Mouse (Mus musculus) kidney, adult 11 months (tissue): ENCODE measurements around the gene Immp2l.

Source experiments
- DNase-seq: peaks from one replicate; pipeline ENCODE4 v3.0.0; 2022

The Immp2l gene

DNA sequence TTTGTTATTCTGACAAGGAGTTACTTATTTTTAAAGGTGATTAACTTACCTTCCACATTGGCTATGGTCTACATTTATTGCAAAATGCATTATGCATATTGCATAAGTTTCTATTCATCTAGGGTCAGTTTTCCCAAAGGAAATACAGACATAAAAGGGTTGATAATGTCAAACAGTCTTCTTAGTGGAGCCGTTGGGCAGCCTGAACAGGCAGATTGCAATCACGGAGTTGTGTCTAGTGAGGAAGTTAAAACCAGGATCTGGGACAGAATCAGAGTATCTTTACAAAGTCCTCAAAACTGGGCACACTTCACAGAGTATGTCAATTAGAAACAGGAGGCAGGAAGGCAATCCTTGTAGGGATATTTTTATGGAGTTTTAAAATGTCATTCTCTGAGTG lies 300.5 kb downstream of the Immp2l start:
- no peak for DNase-seq

DNA sequence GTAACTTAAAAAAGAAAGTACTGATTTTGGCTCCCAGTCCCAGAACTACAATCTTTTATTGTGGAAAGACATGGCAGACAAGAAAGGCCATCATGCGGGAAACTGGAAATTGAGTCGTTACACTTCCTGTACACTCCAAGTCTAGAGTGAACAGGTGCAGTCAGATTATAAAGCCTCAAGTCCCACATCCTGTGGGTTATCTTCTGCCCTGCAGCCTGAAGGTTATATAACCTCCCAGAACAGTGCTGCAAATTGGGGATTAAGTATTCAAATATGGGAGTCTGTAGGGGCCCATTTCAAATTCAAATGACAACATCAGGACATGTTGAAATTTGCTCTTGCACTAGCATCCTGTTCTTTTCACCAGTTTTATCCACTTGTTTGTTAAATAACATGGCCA lies 301.9 kb downstream of the Immp2l start:
- no peak for DNase-seq

DNA sequence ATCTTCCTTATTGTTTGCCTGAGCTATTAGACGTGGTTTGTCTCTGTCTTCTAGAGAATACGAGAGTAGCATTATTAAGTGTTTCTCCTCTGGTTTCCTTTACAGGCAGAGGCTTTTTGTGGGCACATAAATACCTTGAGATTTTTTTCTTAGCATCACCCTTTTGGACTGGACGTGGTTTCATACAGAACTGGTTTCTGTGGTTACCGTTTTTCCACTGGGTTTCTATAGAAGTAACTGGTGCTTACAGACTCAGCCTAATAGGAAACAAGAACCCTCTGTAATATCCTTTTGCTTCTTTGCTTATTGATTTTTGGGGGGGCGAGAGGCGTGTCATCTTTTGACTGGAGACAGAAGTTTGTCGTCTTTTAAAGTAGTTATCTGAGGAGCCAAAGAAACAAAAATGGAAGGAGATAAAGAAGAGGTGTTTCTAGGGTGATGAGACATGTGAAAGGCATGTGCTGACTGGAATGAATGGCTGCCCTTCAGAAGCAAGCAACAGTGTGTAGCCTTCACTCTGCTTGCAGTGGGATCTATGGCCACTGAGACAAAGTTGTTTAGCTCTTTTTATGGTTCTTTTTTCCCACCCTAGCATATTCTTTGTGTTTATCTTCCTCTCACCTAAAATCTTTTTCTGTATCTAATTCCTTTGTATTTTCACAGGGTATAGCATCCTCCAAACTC lies 307.2 kb downstream of the Immp2l start:
- DNase-seq, result no peak

DNA sequence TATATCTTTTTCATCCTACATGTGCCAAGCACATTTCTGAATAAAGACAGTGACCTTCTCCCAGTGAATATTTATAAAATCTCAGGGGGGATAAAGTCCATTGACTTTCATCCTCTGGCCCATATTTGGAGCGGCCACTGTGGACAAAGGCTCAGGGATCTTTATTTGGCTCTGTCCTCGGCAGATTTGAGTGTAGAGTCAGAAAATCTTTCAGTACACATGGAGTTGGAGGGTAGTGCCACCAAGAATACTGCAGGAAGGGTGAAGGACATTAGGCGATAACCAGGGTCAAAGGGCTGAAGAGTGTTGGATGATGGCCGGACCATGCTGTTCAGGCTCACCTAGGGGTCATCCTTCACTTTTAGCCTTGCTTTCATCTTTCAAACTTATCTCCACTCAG lies 321.7 kb downstream of the Immp2l start:
- DNase-seq, result no peak

DNA sequence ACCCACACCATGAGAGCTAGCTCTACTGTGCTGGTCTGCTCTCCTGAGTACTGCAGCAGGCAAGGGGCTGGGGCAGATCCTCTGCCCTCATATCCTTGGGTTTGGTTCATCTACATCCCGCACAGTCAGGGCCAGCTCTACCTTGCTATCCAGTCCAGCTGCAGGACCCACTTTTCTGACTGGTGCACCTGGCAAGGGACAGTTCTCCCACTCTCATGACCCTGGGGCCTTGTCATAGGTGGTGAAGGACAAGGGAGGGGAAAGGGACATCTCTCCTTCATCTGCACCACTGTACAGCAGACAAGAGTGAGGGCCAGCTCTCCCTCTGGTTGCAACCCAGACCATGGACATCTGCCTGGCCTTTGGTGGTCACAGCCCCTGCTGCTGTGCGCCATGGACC lies 323.6 kb downstream of the Immp2l start:
- no peak for DNase-seq

DNA sequence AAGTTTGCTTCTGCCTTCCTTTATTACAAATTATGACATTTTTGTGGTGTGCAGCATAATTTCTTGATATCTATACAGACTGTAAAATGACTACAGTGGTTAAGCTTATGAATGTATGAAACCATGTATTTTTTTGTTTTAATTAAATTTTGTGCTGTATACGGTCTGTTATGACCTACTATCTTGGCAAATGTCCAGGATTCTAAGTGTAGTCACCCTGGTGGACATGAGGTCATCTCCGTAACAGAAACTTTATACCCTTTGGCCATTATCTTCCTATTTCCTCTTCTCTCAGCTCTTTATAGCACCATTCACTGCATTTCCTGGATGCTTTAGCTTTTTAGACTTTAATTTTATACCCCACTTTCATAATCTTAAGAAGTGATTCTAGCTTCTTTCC lies 325.5 kb downstream of the Immp2l start:
- no peak for DNase-seq

DNA sequence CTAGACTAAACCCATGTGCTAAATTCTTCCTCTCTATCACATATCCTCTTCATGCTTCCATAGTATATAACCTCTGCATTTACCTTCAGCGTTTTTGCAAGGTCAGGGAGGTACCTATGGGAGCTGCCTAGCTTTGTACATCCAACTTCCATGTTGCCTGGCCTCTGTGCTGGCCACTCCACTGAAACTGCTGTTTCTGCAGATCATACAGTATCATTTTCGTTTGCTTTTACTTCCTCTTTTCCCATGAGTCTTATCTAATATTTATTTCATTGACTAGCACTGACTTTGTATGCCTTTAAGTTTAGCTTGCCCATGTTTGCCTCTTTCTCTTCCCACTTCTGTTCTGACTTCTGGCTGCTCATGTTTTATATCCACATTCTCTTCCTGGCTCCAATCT lies 325.9 kb downstream of the Immp2l start:
- DNase-seq, result no peak

DNA sequence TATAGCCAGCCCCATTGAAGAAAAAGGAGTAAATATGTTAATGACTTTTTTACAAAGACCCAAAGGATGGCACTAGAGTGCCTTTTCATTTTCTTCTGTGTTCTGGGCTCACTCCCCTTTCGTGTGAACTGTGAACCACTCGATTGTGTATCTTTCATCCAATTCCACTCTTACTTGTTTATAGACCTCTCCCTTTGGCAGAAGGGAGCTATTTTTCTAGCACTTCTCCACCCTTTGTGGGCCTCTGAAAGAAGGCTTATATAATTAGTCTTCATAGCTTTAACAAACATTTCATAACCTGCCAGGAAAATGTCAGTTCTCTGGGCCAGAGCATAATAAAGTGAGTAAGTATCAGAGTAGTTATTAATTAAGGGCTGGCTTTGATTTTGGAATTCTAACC lies 327.4 kb downstream of the Immp2l start:
- no peak for DNase-seq

DNA sequence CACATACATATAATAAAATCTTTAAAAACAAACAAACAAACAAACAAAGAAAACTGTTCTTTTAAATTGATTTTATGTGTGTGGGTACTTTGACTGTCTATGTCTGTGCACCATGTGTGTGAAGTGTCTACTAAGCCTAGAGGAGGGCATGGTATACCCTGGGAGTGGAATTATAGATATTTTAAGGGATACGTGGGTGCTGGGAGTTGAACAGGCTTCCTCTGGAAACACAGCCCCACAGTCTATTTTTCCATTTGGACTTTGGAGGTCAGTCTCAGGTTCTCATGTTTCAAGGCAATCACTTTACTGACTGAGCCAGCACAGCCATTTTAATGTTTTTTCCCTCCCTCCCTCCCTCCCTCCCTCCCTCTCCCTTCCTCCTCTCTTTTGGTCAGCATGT lies 331.0 kb downstream of the Immp2l start:
- DNase-seq, result no peak

DNA sequence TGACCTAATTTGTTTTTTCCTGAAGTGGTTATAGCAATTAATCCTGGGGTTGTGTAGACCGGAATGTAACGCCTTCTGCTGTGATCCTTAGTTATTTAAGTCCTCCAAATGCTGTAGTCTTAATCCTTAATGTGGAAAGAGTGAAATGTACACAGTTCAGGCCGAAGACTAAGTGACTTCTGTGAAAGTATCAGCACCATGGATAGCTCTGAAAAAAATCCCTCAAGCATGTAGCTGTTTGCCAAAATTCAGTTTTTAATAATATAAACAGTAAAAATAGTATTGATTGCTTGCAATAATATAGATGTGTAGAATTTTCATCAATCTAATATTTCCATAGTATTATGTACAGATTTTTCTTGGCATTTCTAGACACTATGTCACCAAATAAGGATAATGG lies 332.1 kb downstream of the Immp2l start:
- DNase-seq, result no peak

DNA sequence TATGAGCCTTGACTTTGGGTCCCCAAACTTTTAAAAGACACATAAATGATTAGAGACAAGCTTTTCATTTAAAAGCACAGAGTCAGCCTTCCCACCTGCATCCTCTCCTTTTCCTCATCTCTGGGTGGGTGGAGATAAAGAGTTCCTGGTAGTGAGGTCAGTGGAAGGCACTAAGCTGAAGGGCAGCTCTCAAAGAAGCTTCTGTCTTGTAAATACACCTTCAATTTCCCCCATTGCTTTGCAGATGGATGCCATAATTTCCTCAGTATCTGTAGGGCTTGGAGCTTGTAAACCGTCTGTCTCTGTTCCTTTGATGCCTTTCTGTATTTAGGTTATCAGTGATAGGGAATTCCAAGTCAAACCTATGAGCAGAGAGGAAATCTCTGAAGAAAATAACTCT lies 362.8 kb downstream of the Immp2l start:
- DNase-seq, result no peak

DNA sequence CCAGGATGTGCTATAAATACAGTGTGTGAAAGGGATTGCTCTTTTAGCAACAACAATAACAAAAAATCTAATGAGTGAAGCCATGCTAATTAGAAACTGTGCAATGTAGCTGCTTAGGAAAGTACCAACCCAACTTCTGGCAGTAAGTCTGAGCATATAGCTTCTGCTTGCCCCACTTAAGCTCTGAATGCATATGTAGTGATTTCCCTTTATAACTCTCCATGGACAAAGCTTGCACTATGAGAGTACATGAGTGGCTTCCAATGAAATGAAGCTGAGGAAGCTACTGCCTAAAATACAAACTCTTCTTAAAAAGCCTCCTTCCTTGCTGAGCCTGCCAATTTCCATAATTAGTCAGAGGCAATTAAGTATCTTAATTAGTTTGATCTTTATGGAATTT lies 370.3 kb downstream of the Immp2l start:
- no peak for DNase-seq

DNA sequence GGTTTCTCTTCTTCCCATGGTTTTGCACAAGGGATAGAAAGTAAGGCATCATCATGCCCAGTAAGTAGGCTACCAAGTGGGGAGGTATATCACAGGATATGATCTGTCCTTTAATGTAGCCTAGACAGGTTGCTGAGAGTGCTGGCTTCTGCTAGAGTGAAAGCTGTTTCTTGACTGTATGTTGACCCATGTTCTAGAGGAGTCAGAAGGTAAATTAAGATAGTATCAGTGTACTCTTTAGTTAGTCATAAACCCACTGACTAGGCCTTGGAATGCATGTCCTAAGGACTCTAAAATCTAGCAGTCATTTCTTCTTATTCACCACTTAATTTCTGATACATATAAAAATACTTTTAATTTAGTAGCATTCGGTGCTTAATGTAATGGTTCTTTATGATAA lies 377.2 kb downstream of the Immp2l start:
- no peak for DNase-seq

DNA sequence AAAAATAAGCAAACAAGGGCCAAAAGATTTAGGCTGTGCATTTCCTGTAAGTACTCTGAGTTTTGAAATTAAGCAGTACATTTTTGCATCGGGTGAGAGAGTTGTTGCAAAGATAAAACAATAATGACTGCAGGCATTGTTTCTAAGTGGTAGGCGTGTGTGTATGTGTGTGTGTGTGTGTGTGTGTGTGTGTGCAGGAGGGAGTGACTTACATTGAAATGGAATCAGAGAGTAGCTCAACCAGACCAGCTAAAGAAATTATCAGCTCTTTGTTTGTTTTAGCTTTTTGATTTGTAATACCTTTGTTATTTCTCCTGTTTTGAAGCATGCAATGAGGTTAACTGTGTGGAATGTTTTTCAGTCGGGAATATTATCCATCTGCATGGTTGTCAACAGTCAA lies 378.0 kb downstream of the Immp2l start:
- DNase-seq, result no peak

DNA sequence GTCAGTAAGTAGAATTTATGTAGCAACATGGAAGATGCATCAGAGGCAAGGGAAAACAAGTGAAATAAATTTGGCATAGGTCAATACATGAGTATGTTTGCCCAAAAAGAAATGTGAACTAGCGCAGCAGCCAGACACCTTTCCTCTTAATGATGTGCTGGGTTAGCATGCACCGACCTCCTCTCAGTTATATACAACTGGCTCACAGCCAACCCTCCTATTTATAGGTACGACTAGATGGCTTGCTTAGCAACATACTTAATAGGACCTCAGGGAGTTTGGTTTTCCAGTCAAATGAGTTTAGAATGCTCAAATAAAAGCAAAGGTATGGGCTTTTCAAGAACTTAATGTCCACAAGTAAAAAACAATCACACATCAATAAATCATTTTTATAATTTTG lies 385.5 kb downstream of the Immp2l start:
- no peak for DNase-seq

DNA sequence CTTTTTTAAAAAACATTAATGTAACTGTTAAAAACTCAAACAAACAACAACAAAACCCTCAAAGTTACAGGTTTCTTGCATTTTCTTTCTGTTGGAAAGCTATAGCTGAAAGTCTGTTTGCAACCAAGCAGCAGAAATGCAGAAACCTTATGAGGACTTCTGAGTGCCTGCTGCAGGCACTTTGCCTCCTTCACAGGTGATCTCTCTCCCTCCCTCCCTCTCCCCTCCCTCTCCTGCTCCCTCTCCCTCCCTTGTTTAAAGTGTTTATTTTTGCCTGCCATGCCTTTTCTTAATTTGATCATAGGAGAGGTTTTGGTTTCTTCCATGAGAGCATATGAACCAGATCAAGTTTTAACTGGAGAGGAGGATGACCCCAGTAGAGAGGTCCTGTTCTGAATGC lies 392.7 kb downstream of the Immp2l start:
- no peak for DNase-seq

DNA sequence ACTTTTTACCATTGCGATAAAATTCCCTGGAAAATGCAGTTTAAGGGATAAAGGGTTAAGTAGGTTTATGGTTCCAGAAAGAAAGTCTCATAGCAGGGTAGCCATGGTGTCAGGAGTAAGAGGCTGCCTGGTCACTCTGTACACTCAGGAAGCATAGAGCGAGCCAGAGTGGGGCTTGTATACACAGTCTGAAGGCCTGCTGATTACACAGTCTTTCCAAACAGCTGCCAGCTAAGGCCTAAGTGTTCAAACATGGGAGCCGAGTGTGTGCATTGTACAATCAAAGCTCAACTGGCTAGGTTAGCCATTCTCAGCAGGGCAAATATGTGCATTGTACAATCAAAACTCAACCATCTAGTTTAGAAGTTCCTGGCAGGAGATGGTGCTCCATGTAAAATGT lies 393.2 kb downstream of the Immp2l start:
- DNase-seq, result no peak

DNA sequence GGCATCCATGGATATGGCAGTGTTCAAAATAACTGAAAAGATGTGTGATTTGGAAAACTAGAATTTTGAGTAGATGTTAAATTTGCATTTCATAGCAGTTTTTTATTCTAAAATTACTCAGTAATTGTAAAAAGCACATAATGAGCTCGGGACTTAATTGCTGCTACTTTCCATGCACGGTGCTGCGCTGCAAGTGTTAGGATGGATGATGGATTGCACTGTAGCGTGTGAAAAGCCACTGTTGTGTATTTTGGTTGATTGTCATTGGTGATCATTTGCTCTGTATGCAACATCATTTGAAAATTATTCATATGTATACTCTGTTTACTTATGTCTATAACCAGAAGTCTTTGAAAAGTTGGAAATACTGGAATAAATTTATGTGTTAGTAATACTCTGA lies 394.1 kb downstream of the Immp2l start:
- DNase-seq, result no peak

DNA sequence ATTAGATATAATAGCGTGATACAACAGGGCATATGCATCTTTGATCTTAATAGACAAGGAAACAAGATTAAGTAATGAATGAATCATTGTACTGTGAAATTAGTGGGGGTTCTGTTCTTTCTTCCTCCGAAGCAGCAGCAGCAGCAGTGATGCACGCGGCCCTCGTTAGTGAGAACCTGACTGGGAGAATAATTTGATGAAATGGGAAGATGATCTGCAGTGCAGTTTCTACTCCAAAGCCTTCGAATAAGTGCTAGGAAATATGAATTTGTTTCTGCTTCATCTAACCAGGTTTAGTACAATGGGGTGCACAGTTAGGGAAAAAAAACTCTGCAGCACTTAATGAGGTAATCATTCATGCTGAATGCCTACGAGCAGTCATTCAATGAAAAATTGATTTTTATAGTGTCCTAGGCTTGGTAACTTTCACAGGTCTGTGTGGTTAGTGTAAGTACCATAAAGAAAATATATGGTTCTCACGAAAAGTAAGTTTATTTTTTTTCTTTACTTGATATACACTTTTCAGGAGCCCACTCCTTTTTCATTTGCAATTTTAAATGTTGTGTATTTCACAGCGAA lies 401.3 kb downstream of the Immp2l start:
- DNase-seq, result no peak

DNA sequence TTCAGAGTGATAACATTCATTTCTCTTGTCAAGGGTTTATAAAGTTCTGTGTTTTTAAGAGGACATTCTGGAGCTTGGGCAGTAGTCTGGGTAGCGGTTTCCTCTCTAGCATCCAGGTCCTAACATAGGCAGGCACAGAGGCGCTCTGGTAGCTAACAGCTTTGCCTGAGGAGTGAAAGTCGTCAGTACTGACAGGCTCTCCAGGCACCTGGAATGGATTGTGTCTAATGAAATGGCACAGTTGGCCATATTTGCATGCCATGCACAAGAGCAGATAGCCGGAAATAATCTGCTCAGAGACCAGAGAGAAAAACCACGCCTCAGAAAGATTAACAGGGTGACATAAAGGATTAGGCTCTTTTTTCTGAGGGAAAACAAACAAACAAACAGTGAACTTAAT lies 403.6 kb downstream of the Immp2l start:
- no peak for DNase-seq

DNA sequence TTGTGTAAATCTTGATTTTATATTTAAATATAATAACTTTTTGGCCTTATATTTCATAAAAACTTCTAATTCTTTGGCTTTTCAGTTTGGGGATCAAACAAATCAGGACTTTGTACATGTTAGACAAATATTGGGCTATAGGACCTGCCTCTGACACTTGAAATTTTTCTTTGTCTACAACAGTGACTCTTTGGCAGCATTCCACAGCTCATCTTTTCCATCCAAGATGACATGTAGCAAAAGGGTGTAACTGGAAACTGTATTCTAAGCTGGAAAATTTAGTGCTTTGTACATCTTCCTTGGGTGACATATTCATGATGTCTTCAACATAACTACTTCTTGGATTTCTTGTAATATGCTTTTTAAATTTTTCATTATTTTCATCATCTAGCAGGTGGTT lies 404.9 kb downstream of the Immp2l start:
- no peak for DNase-seq

DNA sequence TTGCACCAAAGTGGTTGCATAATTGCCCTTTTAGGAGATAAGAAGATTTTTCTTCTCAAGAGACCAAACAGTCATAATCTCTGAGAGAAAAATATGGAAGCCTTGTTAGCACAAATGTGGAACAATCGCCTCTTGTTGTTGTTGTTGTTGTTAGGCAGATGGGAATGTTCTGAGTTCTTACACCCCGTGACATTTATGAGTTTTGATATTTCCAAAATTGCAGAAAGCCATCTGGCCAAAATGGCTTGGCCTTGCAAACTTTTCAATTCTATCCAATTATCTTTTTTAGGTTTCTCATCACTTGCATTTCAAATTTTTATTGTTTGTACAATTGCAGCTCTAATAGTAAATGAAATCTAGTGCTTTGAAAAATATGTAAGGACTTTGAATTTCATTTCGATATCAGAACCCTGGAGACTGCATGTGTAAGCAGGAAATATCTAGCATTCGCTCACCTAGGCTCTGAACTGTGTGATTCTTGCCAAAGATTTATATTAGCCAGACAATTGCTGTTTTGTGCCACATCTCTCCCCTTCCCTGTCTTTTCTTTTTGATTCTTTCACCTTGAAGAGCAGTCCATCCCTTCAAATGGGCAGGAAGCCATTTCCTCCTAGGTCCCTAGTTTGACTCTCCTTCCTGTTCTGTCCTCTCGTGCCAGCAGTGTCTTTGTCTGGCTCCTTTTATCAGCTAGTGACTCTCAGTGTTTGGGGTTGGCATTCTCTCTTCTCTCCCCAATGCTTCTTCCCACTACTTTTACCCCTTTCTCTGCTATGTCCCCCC lies 412.5 kb downstream of the Immp2l start:
- DNase-seq, result no peak

DNA sequence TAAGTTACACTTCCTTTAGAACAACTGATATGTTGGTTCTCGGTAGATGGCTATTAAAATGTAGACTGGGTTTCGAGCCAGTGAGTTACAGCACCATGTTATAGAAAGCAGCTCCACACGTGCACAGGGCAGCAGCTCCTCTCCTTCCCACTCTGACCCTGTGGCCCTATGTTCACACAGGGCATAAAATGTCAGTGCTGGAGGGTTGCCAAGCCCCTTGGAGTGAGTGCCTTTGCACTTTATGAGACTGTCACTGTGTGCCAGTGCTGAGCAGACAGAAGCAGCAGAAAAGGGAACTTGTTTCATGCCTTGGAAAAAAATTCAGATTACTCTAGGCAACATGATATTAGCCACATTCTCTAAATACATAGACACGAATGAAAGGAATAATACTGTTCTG lies 414.6 kb downstream of the Immp2l start:
- peak; percentile 21 for DNase-seq

DNA sequence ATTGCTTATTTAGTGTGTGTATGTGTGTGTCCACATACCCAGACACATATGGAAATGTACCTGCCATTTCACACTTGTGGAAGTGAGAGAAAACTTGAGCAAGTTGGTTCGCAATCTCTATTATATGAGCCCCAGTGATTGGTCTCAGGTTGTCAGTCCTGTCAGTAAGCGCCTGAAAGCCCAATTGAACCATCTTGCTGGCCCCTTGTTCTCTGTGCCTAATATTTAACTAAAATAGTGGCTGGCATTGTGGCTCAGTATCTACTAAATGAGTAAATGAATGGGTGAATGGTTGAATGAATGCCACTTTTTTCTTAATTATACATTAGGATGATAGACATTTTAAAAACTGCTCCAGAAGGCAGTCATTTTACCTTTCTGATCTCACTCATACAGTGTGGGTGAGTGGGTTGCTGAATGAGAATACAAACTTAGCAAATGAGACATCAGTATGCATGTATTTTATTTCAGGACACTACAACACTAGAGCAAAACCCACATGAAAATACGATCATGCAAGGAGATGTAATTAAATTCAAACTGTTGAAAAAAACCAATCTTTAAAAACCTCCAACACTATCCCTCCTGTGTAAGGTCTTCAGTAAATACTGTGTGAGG lies 444.6 kb downstream of the Immp2l start:
- DNase-seq, result no peak
